17 mouse cellular contexts compared by ENCODE assay signal in the genomic region with DNA sequence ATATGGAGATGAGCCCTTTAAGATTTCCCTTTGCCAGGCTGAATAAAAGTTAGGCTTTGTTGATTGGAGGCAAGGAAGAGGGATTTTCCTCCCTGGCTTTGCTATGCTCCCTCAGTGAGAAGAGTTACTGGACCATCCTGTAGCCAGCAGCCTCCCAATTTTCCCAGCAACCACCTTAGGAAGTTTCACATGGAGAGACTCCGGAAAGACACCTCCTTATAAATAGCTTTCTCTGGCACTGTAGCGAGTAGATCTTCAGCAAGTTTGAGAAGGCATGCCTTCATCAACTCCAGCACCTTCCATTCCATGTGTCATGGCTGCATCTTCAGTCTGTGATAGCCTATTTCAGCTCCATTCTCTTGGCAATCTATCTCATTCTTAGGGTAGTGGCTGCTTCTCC.
"Had no signal": no experiment of that assay in that cellular context is flagged by ENCODE, and none has a peak within 500 bp of the region (broad histone marks: within the 10 kb centered on the region; RNA-seq: fewer than 3 reads in every experiment).

No protein-coding gene starts in this region.

- ATAC-seq: liver, embryonic 12.5 days; liver, postnatal 0 days; lung, postnatal 0 days; midbrain, embryonic 13.5 days; midbrain, embryonic 15.5 days; midbrain, embryonic 16.5 days had no signal

- DNase-seq: left cerebral cortex, postnatal 4 days; liver; liver, embryonic 13.5 days; liver, postnatal 0 days; lung, adult 18-20 months; lung, adult 2 months; lung, embryonic 14.5 days; lung, postnatal 10 days; lung, postnatal 14 days; lung, postnatal 36 days; lung, postnatal 4 days; midbrain, embryonic 14.5 days had no signal
